Mouse (Mus musculus): ENCODE data around the gene Mag. TPM values are rescaled to one million over a fixed set of nuclear protein-coding genes. Genes with fewer than 3 reads are reported as not detected.
"Not testable (repeated sequence)": the region's sequence is repeated elsewhere in the genome, so short reads cannot be mapped to it uniquely, and the experiment has no call there.

Gene Mag
- total RNA-seq, 2 experiments from 2014 or later: 91.1 to 93.1 TPM

DNA sequence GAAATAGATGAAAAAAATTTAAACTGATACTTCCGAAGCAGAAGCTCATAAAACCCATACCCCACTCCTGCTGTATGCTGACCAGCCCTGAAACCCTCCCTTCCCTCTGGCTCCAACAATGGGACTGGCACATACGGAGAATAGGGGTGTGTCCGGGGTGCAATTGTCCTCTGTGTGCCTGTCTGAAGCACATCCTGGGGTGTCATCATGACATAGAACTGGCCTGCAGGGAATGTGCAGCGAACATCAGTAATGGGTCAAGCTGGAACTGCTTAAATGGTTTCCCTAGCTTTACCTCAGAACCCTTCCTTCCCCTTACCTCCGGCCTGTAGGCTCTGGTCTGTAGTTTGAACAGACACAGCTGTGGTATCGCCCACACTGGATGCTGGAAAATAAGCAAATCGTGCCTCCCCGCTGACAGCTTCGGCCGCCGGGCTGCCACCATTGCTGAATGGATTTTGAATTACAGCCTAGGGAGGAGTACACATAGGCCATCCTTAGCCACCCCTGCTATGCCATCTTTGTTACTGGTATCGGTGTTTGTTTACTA lies 40.4 kb upstream of the Mag start:
- intact Hi-C loops (cut with DNase I): loop anchor here (5.0 kb wide), 2 partner anchors 142 to 368 kb away; partner anchors contain the start of gene Kmt2b
- Histone ChIP-seq H3K27ac (peak overlapping the region; percentile 100; the same call in 1 of the 2 replicates), H3K4me3 (peak overlapping the region; percentile 75)
- no peak for TF ChIP-seq CTCF (IDR thresholded peaks at IDR 0.05)
- DNase-seq (ENCODE audit: extremely low spot score in 1 of 2, low spot score in 2 of 2): no peak

DNA sequence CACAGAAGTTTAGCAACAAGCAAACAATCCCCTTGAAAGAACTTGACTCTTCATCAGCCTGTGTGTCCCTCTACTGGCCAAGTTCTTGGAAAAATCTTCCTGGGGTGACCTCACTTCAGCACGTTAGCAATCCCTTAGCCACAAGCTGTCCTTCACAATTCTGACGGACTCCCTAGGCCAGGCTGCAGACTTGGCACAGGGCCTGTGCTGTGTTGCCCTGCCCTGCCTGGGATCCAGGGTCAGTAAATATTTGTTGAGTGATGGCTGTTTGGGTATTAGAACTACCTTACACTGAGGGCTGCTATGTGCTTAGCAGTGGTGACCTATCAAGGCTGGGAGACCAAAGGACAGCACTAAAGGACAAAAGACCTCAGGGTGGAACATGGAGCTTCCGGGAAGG lies 39.4 kb upstream of the Mag start:
- intact Hi-C loops (cut with DNase I): no loop called here
- Histone ChIP-seq H3K27ac (peak overlapping the region; percentile 24; the same call in 1 of the 2 replicates), H3K4me3 (no peak overlapping the region)
- no peak for DNase-seq (ENCODE audit: extremely low spot score in 1 of 2, low spot score in 2 of 2)
- TF ChIP-seq CTCF (IDR thresholded peaks at IDR 0.05): no peak; the same call in 1 of the 2 replicates

DNA sequence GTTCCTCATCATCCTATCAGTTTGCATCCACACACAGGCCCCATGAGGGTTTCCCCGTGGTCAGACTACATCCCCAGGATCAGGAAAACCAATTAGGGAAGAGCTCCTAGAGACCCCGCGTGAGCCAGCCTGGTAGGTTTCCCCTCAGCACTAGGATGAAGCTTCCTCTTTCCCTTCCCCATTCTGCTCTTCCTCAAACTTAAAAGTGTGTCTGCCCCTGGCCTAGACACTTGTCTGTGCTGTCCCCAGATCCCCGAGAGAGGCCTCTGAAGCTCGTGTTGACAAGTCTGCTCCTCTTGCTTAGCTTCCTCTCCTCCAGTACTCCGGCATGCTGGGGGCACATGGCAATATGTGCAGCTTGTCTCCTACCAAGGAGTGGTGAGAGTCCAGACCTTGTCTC lies 38.8 kb upstream of the Mag start:
- no peak overlapping the region for H3K4me3 ChIP-seq
- TF ChIP-seq CTCF (IDR thresholded peaks at IDR 0.05): no peak
- DNase-seq (ENCODE audit: extremely low spot score in 1 of 2, low spot score in 2 of 2): no peak
- intact Hi-C loops (cut with DNase I): no loop called here
- H3K27ac ChIP-seq: peak overlapping the region; percentile 24; the same call in 1 of the 2 replicates

DNA sequence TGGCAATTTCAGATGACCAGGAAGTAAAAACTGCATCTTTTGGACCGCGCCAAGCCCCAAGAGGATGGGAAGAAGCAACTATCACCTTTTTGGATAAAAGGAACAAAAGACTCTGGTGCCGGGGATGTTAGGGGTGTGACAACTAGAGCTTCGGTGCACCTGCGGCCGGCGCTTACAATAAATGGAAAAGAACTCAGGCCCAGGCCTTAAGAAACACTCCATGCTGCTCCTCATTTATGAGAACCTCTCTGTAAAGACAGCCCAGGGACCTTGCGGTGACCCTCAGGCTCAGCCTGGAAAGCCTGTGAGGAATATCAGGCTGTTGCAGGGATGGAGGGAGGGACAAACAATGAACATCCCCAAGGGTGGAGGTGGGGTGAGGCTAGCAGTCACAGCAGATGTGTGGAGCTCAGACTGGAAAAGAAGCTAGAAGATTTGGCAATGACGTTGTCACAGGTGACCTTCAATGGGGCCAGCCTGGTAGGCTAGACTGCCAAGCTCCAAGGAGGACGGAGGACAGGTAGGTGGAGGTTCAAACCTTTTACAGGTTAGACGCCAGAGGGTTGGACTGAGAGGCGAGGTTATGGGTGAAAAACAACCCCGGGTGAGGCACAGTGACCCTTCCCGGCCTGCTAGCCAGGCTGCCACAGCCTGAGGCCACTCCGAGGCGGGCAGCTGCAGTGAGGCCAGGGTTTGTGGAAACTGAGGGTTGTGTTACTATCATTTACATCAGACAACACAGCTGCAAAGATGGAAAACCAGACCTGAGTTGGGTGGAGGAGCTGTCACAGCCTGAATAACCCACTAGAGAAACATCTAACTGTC lies 38.0 kb upstream of the Mag start:
- DNase-seq (ENCODE audit: extremely low spot score in 1 of 2, low spot score in 2 of 2): no peak
- H3K4me3 ChIP-seq: no peak overlapping the region
- intact Hi-C loops (cut with DNase I): no loop called here
- H3K27ac ChIP-seq: no peak overlapping the region
- no peak for TF ChIP-seq CTCF (IDR thresholded peaks at IDR 0.05)

DNA sequence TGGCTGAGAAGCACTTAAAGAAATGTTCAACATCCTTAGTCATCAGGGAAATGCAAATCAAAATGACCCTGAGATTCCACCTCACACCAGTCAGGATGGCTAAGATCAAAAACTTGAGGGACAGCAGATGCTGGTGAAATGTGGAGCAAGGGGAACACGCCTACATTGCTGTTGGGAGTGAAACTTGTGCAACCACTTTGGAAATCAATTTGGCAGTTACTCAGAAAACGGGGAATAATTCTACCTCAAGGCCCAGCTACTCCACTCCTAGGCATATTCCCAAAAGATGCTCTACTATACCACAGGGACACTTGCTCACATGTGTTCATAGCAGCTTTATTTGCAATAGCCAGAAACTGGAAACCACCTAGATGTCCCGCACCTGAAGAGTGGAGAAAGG lies 35.2 kb upstream of the Mag start:
- H3K27ac ChIP-seq; intact Hi-C loops (cut with DNase I); DNase-seq (ENCODE audit: extremely low spot score in 1 of 2, low spot score in 2 of 2); H3K4me3 ChIP-seq: not testable (repeated sequence)

DNA sequence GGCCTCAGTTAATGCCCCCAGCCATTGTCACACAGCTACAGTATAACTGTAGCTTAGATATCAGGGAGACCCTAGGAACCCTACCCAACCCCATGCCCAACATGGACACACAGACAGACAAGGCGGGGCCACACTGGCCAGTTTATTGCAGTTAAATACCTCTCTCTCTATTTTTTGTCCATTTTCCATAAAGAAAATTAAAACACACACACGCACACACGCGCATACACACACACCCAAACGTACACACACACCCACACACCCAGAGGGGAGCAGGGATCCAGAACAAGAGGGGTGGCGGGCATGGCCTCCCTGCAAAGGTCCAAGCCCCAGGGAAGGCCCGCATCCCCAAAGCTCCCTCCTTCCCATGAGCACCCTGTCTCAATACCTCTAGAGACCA lies 31.2 kb upstream of the Mag start:
- H3K4me3 ChIP-seq: no peak overlapping the region
- no peak overlapping the region for H3K27ac ChIP-seq
- intact Hi-C loops (cut with DNase I): no loop called here
- DNase-seq (ENCODE audit: extremely low spot score in 1 of 2, low spot score in 2 of 2): no peak
- TF ChIP-seq CTCF (IDR thresholded peaks at IDR 0.05): no peak

DNA sequence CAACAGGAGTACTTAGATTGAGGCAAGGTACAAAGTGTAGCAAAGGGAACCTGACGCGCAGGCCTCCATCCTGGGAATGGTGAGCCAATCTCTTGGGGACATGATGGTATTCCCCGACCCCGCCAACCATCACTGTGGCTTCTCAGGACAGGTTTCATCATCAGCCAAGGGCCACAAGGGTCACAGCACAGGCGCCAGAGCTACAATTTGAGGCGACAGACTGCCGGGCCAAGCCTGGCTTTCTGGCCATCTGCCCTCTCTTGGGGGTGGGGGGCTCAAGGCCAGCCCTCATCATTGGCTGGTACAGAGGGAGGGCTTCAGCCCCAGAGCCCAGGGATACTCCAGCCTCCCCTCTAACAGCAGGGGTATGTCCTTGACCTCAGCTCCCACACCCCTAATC lies 30.8 kb upstream of the Mag start:
- H3K27ac ChIP-seq; H3K4me3 ChIP-seq; DNase-seq (ENCODE audit: extremely low spot score in 1 of 2, low spot score in 2 of 2); intact Hi-C loops (cut with DNase I): not testable (repeated sequence)

DNA sequence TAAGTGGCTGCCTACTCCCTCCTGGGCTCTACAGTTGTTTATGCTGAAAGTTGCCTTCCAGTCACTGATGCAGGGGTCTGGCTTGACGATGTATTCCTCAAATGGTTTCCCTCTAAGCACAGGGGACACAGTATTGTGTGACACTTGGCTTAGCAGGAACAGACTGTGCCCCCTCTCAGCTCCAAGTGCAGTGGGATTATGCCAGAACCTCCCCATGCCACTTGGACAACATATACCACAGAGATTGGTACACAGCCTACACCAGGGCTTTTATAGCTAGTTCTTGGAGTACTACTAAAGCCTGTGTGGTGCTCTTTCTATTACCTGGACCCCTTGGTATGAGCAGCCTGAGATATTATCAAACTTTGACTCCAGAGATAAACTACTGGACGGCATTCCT lies 30.0 kb upstream of the Mag start:
- intact Hi-C loops (cut with DNase I); DNase-seq (ENCODE audit: extremely low spot score in 1 of 2, low spot score in 2 of 2); H3K4me3 ChIP-seq; H3K27ac ChIP-seq: not testable (repeated sequence)

DNA sequence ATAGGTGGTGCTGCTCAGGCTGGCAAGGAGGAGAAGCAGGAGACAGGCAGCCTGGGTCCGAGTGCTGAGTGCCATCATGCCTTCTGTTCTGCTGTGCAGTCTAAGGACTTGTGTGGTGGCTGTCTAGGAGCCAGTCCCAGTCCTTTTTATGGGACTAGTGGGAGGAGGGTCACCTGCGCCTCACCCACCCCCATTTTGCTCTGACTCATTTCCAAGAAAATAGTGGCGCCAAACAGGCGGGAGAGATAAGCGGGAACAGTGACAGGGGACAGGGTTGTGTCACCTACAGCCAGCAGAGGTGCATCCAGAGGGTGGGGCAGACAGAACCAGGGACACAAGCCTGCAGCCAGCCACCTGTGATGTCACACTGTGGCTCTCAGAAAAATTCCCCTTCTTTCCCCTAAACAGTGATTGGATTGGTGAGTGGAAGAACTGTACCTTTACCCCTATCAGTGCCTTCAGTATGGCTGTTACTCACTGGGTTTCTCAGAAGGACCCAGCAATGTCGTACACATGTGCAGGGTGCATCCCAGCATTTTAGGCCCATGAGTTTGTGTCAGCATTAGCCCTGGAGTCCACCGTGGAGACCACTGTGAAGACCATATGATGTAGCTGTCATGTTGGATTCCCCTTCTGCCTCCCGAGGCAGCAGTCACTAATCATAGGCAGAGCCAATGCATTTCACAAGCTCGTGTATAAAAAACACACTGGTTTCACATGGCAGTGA lies 29.4 kb upstream of the Mag start, which contains the start of gene Hamp:
TSS of gene Hamp (minus strand) at position 124 of the 727 bp plus-strand sequence.
- Histone ChIP-seq H3K27ac (no peak within 1 kb of the TSS), H3K4me3 (no peak within 1 kb of the TSS)
- intact Hi-C loops (cut with DNase I): no loop called here
- DNase-seq (ENCODE audit: extremely low spot score in 1 of 2, low spot score in 2 of 2): no peak
- no peak for TF ChIP-seq CTCF (IDR thresholded peaks at IDR 0.05)

DNA sequence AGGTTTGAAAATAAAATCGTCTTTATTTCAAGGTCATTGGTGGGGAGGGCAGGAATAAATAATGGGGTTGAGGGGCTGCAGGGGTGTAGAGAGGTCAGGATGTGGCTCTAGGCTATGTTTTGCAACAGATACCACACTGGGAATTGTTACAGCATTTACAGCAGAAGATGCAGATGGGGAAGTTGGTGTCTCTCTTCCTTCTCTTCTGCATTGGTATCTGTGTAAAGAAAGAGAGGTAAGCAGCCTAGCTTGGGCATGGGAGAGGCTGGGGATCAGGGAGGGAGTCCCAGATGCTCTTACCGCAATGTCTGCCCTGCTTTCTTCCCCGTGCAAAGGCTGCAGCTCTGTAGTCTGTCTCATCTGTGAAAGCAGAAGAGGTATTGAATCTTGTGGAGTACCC lies 27.7 kb upstream of the Mag start:
- intact Hi-C loops (cut with DNase I); H3K27ac ChIP-seq; DNase-seq (ENCODE audit: extremely low spot score in 1 of 2, low spot score in 2 of 2); H3K4me3 ChIP-seq: not testable (repeated sequence)

DNA sequence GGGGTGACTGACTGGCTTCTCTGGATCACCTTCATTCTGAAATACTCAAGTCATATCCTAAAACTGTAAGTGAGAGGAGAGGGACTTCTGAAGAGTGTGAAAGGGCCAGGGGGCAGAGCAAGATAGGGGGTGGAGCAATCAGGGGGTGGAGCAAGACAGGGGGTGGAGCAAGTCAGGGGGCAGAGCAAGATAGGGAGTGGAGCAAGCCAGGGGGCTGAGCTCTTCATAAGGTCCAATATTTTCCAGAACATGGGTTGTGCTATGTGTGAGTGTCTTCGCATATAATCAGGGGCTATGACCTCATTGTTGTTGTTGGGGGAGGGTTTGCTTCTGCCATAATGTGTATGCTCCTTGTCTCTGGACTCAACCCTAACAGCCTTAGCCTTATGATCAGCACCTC lies 25.4 kb upstream of the Mag start:
- DNase-seq (ENCODE audit: extremely low spot score in 1 of 2, low spot score in 2 of 2); H3K4me3 ChIP-seq; intact Hi-C loops (cut with DNase I); H3K27ac ChIP-seq: not testable (repeated sequence)

DNA sequence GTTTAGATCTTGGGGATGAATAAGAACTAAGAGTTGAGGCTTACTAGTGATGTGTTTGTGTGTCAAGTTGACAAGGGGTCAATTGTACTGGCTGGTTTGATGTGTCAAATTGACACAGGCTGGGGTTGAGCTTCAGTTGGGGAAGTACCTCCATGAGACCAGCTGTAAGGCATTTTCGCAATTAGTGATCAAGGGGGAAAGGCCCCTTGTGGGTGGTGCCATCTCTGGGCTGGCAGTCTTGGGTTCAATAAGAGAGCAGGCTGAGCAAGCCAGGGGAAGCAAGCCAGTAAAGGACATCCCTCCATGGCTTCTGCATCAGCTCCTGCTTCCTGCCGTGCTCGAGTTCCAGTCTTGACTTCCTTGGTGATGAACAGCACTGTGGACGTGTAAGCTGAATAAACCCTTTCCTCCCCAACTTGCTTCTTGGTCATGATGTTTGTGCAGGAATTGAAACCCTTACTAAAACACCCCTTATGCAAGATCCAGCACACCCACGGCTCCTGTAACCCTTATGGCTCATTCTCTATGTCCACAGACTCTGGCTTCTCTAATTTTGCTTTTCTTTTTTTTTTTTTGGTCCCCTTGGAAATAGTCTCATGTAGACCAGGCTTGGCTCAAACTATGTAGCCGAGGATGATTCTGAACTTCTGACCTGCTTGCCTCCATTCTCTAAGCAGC lies 20.9 kb upstream of the Mag start:
- H3K27ac ChIP-seq; intact Hi-C loops (cut with DNase I); H3K4me3 ChIP-seq; DNase-seq (ENCODE audit: extremely low spot score in 1 of 2, low spot score in 2 of 2): not testable (repeated sequence)

DNA sequence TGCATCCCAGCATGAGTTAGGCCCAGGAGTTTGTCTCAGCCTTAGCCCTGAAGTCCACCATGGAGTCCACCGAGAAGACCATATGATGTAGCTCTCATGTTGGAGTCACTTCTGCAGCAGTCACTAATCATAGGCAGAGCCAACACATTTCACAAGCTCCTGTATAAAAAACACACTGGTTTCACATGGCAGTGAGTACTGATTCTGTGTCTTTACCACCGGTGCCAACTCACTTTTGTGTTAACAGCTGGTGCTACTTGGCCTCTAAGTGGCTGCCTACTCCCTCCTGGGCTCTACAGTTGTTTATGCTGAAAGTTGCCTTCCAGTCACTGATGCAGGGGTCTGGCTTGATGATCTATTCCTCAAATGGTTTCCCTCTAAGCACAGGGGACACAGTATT lies 9.9 kb upstream of the Mag start, which contains the start of gene Hamp2:
TSS of gene Hamp2 (minus strand) at position 101 of the 400 bp plus-strand sequence.
- H3K27ac ChIP-seq; intact Hi-C loops (cut with DNase I); H3K4me3 ChIP-seq; DNase-seq (ENCODE audit: extremely low spot score in 1 of 2, low spot score in 2 of 2): not testable (repeated sequence)
